Mouse (Mus musculus) kidney, embryonic 16.5 days (tissue): ENCODE results near the gene Lrrc20. TPM values are rescaled to one million over a fixed set of nuclear protein-coding genes. Genes with fewer than 3 reads are reported as not detected.
"Not testable (repeated sequence)": the region's sequence is repeated elsewhere in the genome, so short reads cannot be mapped to it uniquely, and the experiment has no call there.

ENCODE experiments used
- ATAC-seq: fragments of 200-750 bp; cut with Nextera tagmentation; 2 replicates; pipeline ENCODE4 v1.8.0; 2017; ENCODE audit warnings: moderate TSS enrichment; ENCODE audit not compliant: low FRiP score, low TSS enrichment
- H3K27ac ChIP-seq: fragments of 300-500 bp; sonication (generic); 2 replicates; pipeline ENCODE4 v1.5.1; 2014; ENCODE audit warnings: low read length
- H3K27me3 ChIP-seq: fragments of 300-500 bp; sonication (generic); 2 replicates; pipeline ENCODE4 v1.6.1; 2014; ENCODE audit warnings: low read length, control low read depth, mixed read lengths; ENCODE audit not compliant: insufficient read depth
- H3K36me3 ChIP-seq: fragments of 300-500 bp; sonication (generic); 2 replicates; pipeline ENCODE4 v1.6.1; 2014; ENCODE audit warnings: low read length, control low read depth, mixed read lengths; ENCODE audit not compliant: insufficient read depth
- H3K4me1 ChIP-seq: fragments of 300-500 bp; sonication (generic); 2 replicates; pipeline ENCODE4 v1.6.1; 2014; ENCODE audit warnings: low read length, control low read depth, mixed read lengths; ENCODE audit not compliant: insufficient read depth
- H3K4me2 ChIP-seq: fragments of 300-500 bp; sonication (generic); replicated peaks from 2 replicates; pipeline ENCODE4 v1.6.1; 2014; ENCODE audit warnings: low read depth, low read length
- H3K4me3 ChIP-seq: fragments of 300-500 bp; sonication (generic); 2 replicates; pipeline ENCODE4 v1.5.1; 2014; ENCODE audit warnings: mild to moderate bottlenecking, low read length
- H3K9ac ChIP-seq: fragments of 300-500 bp; sonication (generic); replicated peaks from 2 replicates; pipeline ENCODE4 v1.6.1; 2014; ENCODE audit warnings: low read length
- H3K9me3 ChIP-seq: fragments of 300-500 bp; sonication (generic); 2 replicates; pipeline ENCODE4 v1.6.1; 2016; ENCODE audit warnings: low read length, control low read depth
- WGBS: fragments of 180-500 bp; shearing (Covaris S2); extraction: QIAGEN DNeasy Blood & Tissue Kit; methylation state at CpG from one replicate; pipeline ENCODE4 v1.1.7; 2014; 5-methylcytosine and 5-hydroxymethylcytosine counted together
- polyA plus RNA-seq: library from polyadenylated mRNA; unstranded; fragments of >200 nt; fragmentation: Nextera tagmentation; extraction: Ambion mirVana; gene quantifications from 2 replicates; pipeline ENCODE4 v1.2.1, GENCODE M21; 2015

The Lrrc20 gene
- polyA plus RNA-seq, 1 experiment from 2014 or later, result 8.4 TPM

DNA sequence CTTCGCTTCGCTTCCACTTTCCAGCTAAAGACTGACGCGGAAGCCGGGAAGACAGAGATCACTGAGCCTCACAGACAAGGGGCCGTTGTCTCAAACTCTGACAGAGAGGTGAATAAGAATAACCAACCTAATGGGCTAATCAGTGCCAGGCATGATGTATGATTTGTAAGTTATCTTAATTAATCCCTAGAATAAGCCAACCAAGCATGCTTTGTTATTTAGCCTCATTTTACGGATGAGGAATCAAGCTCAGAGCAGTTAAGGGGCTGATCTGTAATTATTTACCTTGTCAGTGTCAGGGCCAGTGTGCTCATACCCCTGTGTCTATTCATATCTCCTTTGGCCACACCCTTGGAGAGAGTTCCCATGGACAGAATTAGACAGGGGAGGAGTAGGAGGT is 138.7 kb downstream of the Lrrc20 start:
- Histone ChIP-seq H3K4me3 (no peak overlapping the region), H3K4me2 (no peak overlapping the region), H3K27ac (no peak overlapping the region), H3K9me3 (no peaks in the 10 kb centered on the region), H3K4me1 (peaks cover 5% of the 10 kb centered on the region; the same call in 1 of the 2 replicates), H3K9ac (no peak overlapping the region), H3K36me3 (no peaks in the 10 kb centered on the region), H3K27me3 (no peaks in the 10 kb centered on the region)
- no peak for ATAC-seq
- WGBS, result 71% methylated on average over 7 of the region's 7 CpGs

DNA sequence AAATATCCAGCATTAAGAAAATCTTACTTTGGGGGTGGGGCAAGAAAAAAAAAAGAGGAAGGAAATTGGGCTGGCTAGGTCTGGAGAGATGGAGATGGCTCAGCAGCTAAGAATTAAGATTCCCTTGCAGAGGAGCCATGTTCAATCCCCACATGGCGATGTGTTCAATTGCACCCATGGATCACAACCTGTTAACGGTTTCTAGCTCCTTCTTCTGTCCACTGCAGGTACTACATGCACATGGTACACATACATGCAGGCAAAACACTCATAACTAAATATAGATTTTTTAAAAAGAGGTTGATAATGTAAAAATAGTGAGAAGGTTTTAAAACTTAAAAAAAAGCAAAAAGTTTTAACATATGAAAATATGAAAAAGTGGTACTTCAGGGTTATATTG is 142.9 kb downstream of the Lrrc20 start:
- ATAC-seq, result no peak
- Histone ChIP-seq H3K27ac (no peak overlapping the region), H3K9ac (no peak overlapping the region), H3K4me2 (no peak overlapping the region), H3K4me1 (peaks cover 5% of the 10 kb centered on the region; the same call in 1 of the 2 replicates), H3K27me3 (no peaks in the 10 kb centered on the region), H3K4me3 (no peak overlapping the region), H3K36me3 (no peaks in the 10 kb centered on the region), H3K9me3 (no peaks in the 10 kb centered on the region)
- WGBS, result 89% methylated on average over 2 of the region's 2 CpGs

DNA sequence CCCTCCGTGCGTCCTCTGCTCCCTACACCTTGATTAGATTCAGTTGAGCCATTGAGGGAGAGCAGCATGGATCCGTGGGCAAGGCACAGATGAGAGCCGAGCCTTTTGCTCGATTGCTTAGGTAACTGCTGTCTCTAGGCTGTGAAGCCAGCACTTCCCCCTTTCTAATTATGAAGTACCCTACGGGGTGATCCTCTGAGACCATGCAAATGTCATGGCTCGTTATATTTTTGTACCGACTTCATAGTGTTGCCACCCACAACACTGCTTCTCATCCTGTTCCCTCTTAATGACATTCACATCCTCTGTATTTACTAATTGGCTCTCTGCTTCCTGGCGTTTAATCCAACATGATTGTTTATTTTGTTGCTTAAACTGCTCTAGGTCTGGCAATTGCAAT is 146.1 kb downstream of the Lrrc20 start:
- no peaks in the 10 kb centered on the region for H3K9me3 ChIP-seq

DNA sequence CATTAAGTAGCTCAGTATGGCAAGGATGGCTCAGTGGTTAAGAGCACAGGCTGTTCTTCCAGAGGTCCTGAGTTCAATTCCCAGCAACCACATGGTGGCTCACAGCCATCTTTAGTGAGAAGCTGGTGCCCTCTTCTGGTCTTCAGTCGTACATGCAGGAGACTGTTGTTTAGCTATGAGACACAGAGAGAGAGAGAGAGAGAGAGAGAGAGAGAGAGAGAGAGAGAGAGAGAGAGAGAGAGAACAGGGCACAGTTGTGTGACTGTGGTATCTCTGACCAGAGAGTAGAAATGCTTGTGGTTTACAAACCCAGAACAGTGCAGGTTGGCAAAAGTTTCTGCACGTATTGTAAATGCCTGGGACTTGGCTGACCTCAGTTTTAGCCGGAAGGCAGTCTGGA is 148.3 kb downstream of the Lrrc20 start:
- Histone ChIP-seq H3K27me3 (peaks cover 22% of the 10 kb centered on the region), H3K4me1 (peaks cover 12% of the 10 kb centered on the region)
- not testable (repeated sequence) for H3K4me2 ChIP-seq, H3K4me3 ChIP-seq, H3K36me3 ChIP-seq, H3K9me3 ChIP-seq, H3K27ac ChIP-seq, H3K9ac ChIP-seq, ATAC-seq
- whole genome bisulfite sequencing, result 78% methylated on average over 3 of the region's 3 CpGs

More for the DNA sequence above, 146.1 kb downstream of the Lrrc20 start:
- no peak for ATAC-seq
- Histone ChIP-seq H3K36me3 (no peaks in the 10 kb centered on the region), H3K9ac (no peak overlapping the region), H3K27ac (no peak overlapping the region), H3K4me1 (peaks cover 12% of the 10 kb centered on the region), H3K4me3 (no peak overlapping the region), H3K4me2 (no peak overlapping the region), H3K27me3 (peaks cover 22% of the 10 kb centered on the region)
- whole genome bisulfite sequencing, result 65% methylated on average over 9 of the region's 9 CpGs

DNA sequence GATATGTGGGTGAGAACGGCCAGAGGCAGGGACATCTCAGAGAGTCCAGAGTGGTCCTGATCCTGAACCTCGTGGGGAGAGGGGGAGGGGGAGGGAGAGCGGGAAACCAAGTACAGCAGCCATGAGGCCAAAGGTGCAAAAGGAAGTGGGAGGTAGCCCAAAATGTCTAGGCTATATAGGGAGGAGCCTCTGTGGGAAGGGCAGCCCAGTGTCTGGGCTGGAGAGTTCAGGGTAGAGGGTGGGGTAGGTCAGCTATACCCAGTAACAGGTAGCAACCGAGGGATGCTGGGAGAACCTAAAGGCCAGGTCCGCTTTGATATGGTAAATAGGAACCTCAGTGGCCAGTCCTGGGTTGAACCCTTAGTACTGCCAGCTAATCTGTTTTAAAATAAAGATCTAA is 149.2 kb downstream of the Lrrc20 start:
- 18% methylated on average over 5 of the region's 5 CpGs for whole genome bisulfite sequencing
- no peak for ATAC-seq
- no peaks in the 10 kb centered on the region for H3K36me3 ChIP-seq
- H3K27ac ChIP-seq, result no peak overlapping the region
- peak overlapping the region; percentile 48; the same call in 1 of the 2 replicates for H3K4me3 ChIP-seq
- peak overlapping the region; percentile 92 for H3K4me2 ChIP-seq
- H3K4me1 ChIP-seq, result peaks cover 12% of the 10 kb centered on the region
- peaks cover 22% of the 10 kb centered on the region for H3K27me3 ChIP-seq
- 0 out of 2 replicates have a peak overlapping the region, but pooled peaks have one; percentile 54 for H3K9ac ChIP-seq
- H3K9me3 ChIP-seq, result no peaks in the 10 kb centered on the region

DNA sequence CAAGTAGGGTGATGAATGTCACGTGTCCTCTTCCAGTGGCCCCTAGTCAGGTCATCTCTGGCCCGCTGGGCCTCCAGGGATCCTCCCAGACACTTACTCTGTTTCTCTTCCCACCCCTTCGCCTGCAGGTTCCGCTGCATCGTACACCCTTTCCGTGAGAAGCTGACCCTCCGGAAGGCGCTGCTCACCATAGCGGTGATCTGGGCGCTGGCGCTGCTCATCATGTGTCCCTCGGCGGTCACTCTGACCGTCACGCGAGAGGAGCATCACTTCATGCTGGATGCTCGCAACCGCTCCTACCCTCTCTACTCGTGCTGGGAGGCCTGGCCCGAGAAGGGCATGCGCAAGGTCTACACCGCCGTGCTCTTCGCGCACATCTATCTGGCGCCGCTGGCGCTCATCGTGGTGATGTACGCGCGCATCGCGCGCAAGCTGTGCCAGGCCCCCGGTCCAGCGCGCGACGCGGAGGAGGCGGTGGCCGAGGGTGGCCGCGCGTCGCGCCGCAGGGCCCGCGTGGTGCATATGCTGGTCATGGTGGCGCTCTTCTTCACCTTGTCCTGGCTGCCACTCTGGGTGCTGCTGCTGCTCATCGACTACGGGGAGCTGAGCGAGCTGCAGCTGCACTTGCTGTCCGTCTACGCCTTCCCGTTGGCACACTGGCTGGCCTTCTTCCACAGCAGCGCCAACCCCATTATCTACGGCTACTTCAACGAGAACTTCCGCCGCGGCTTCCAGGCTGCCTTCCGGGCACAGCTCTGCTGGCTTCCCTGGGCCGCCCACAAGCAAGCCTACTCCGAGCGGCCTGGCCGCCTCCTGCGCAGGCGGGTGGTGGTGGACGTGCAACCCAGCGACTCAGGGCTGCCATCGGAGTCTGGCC is 150.0 kb downstream of the Lrrc20 start:
- Histone ChIP-seq H3K4me1 (peaks cover 12% of the 10 kb centered on the region), H3K9me3 (no peaks in the 10 kb centered on the region), H3K9ac (peak overlapping the region; percentile 54), H3K4me2 (peak overlapping the region; percentile 92), H3K36me3 (no peaks in the 10 kb centered on the region), H3K27me3 (peaks cover 22% of the 10 kb centered on the region), H3K4me3 (peak overlapping the region; percentile 48), H3K27ac (no peak overlapping the region)
- peak; percentile 52 for ATAC-seq
- 3% methylated on average over 73 of the region's 74 CpGs for WGBS

DNA sequence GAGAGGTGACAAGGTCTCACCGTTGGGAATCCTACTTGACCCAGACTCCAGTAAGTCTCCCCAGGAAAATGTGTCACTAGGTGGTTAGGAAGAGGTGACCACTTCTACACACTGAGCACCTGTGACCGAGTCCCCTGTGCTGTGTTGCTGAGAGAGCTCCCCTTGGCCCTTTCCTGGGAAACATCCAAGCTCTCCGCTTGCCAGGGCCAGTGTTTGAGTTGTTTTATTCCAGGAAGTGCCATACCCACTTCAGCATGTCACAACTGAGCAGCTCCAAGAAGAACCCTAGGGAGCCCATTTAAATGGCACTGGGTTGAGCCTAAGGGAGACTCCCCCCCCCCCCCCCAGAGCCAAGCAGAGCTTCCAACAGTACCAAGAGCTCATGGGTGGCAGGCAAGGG is 150.9 kb downstream of the Lrrc20 start:
- Histone ChIP-seq H3K27me3 (peaks cover 22% of the 10 kb centered on the region), H3K9ac (no peak overlapping the region), H3K4me3 (no peak overlapping the region), H3K36me3 (no peaks in the 10 kb centered on the region), H3K9me3 (no peaks in the 10 kb centered on the region), H3K27ac (no peak overlapping the region), H3K4me2 (no peak overlapping the region), H3K4me1 (peaks cover 12% of the 10 kb centered on the region)
- ATAC-seq, result no peak
- 81% methylated on average over 3 of the region's 3 CpGs for WGBS

DNA sequence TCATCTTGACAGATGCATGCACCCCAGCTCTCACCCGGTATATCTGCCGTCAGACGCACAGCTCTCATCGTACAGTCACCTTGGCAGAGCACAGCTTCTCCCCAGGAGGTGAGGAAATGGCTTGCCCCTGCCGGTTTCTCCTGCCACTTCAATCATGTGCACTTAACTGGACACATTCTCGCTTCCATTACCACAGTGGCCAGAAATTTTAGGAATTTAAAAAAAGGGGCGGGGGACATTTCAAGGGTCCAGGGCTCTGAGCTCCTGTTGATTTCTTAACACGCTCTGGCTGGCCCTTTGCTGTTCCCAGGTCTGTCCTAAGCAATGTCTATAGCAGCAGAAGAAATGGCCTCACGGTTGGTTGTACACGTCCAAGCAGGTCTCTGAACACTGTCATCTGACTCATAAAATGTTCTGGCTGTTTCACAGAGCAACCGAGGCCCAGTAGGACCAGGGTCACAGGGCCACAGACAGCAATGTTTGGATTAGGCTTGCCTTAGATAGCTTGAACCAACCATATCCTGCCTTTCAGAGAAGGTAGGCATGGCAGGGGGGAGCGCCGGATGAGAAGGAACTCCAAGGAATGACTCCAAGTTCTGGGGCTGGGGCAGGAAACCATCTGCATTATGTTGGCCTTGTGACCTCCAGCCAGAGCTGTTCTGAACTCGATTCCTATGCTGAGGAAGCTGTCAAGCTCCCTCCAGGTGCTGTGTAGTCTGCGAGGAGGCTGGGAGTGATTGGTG is 151.8 kb downstream of the Lrrc20 start:
- Histone ChIP-seq H3K9ac (no peak overlapping the region), H3K4me1 (peaks cover 12% of the 10 kb centered on the region), H3K4me2 (no peak overlapping the region), H3K36me3 (no peaks in the 10 kb centered on the region), H3K27ac (no peak overlapping the region), H3K4me3 (no peak overlapping the region), H3K9me3 (no peaks in the 10 kb centered on the region), H3K27me3 (peaks cover 22% of the 10 kb centered on the region)
- ATAC-seq, result no peak
- 63% methylated on average over 15 of the region's 15 CpGs for WGBS

DNA sequence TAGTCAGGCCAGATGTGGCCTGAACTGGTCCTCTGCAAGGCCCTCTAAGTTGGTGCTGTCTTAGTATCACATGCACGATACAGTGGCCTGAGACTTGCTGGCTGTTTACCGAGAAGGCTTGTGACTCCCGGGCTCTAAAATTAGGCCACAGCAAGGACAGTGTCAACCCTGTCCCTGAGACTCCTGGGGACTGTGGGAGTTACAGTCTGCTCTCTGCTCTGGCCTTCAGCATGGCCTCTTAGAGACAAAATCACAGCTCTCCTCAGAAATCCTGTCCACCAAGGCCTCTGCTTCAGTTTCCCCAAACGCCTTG is 152.3 kb downstream of the Lrrc20 start:
- H3K27ac ChIP-seq, result no peak overlapping the region

More for the DNA sequence above, 152.3 kb downstream of the Lrrc20 start:
- 56% methylated on average over 4 of the region's 4 CpGs for WGBS
- peaks cover 12% of the 10 kb centered on the region for H3K4me1 ChIP-seq
- no peak overlapping the region for H3K4me2 ChIP-seq
- peaks cover 22% of the 10 kb centered on the region for H3K27me3 ChIP-seq
- no peak for ATAC-seq
- H3K9ac ChIP-seq, result no peak overlapping the region
- H3K9me3 ChIP-seq, result no peaks in the 10 kb centered on the region
- H3K36me3 ChIP-seq, result no peaks in the 10 kb centered on the region
- no peak overlapping the region for H3K4me3 ChIP-seq
